Mouse (Mus musculus) forebrain, embryonic 11.5 days (tissue): ENCODE measurements at regions not wholly inside any gene's neighbourhood (a gene's known extent, or its start where the extent isn't known, plus 50 kb on each side); places are given as distances from the start of the nearest gene placed in this dataset.
"Not testable (repeated sequence)": the region's sequence is repeated elsewhere in the genome, so short reads cannot be mapped to it uniquely, and the experiment has no call there.

ENCODE experiments used
- ATAC-seq: fragments of 200-750 bp; cut with Nextera tagmentation; replicated peaks from 2 replicates; pipeline ENCODE4 v1.8.0; 2017; ENCODE audit warnings: moderate TSS enrichment; ENCODE audit not compliant: low FRiP score
- DNase-seq: peaks from one replicate; pipeline ENCODE4 v3.0.0-alpha.2; 2017; ENCODE audit warnings: low spot score
- H3K27ac ChIP-seq: fragments of 300-500 bp; sonication (generic); 2 replicates; pipeline ENCODE4 v1.5.1; 2014; ENCODE audit warnings: low read depth, low read length
- H3K27me3 ChIP-seq: fragments of 300-500 bp; sonication (generic); 2 replicates; pipeline ENCODE4 v1.6.1; 2014; ENCODE audit warnings: mild to moderate bottlenecking, low read length, mixed read lengths; ENCODE audit not compliant: control insufficient read depth, insufficient read depth
- H3K36me3 ChIP-seq: fragments of 300-500 bp; sonication (generic); 2 replicates; pipeline ENCODE4 v1.6.1; 2014; ENCODE audit warnings: mild to moderate bottlenecking, low read length, moderate library complexity, mixed read lengths; ENCODE audit not compliant: control insufficient read depth, insufficient read depth
- H3K4me1 ChIP-seq: fragments of 300-500 bp; sonication (generic); replicated peaks from 2 replicates; pipeline ENCODE4 v1.6.1; 2014; ENCODE audit warnings: low read length, mixed read lengths; ENCODE audit not compliant: control insufficient read depth, insufficient read depth
- H3K4me2 ChIP-seq: fragments of 300-500 bp; sonication (generic); 2 replicates; pipeline ENCODE4 v1.6.1; 2014; ENCODE audit warnings: low read depth, mild to moderate bottlenecking, low read length, moderate library complexity, mixed read lengths; ENCODE audit not compliant: severe bottlenecking
- H3K4me3 ChIP-seq: fragments of 300-500 bp; sonication (generic); 2 replicates; pipeline ENCODE4 v1.5.1; 2014; ENCODE audit warnings: low read depth, low read length
- H3K9ac ChIP-seq: fragments of 300-500 bp; sonication (generic); 2 replicates; pipeline ENCODE4 v1.6.1; 2014; ENCODE audit warnings: low read length
- H3K9me3 ChIP-seq: fragments of 300-500 bp; sonication (generic); 2 replicates; pipeline ENCODE4 v1.6.1; 2016; ENCODE audit warnings: low read length, mixed read lengths; ENCODE audit not compliant: control insufficient read depth
- whole genome bisulfite sequencing: fragments of 180-500 bp; shearing (Covaris S2); extraction: QIAGEN DNeasy Blood & Tissue Kit; methylation state at CpG from one replicate; pipeline ENCODE4 v1.1.7; 2014; 5-methylcytosine and 5-hydroxymethylcytosine counted together

GRCm38 (mm10) chr6:3319378-3319777 lies 80.0 kb downstream of the Samd9l start:
- 98% methylated on average over 4 of the region's 4 CpGs for WGBS
- H3K9ac ChIP-seq: no peak overlapping the region
- no peak for ATAC-seq

GRCm38 (mm10) chr6:3307598-3308220 lies 91.7 kb downstream of the Samd9l start:
- DNase-seq (peak; percentile 67), ATAC-seq (peak; percentile 61)
- H3K27me3 ChIP-seq, H3K36me3 ChIP-seq, H3K9me3 ChIP-seq, H3K4me1 ChIP-seq, H3K4me3 ChIP-seq, H3K9ac ChIP-seq, H3K27ac ChIP-seq: not testable (repeated sequence)
- 2% methylated on average over 11 of the region's 11 CpGs for WGBS
- H3K4me2 ChIP-seq: peak overlapping the region; percentile 31; the same call in 1 of the 2 replicates

More at GRCm38 (mm10) chr6:3319378-3319777, 80.0 kb downstream of the Samd9l start:
- Histone ChIP-seq H3K36me3 (no peaks in the 10 kb centered on the region), H3K4me2 (no peak overlapping the region), H3K27ac (no peak overlapping the region), H3K27me3 (no peaks in the 10 kb centered on the region), H3K4me3 (no peak overlapping the region), H3K9me3 (no peaks in the 10 kb centered on the region), H3K4me1 (no peaks in the 10 kb centered on the region)
- DNase-seq: no peak

GRCm38 (mm10) chr6:3304881-3305620 lies 94.3 kb downstream of the Samd9l start:
- H3K27ac ChIP-seq, H3K9me3 ChIP-seq, H3K9ac ChIP-seq, H3K27me3 ChIP-seq, H3K4me3 ChIP-seq, H3K4me1 ChIP-seq, DNase-seq, ATAC-seq, H3K36me3 ChIP-seq, H3K4me2 ChIP-seq: not testable (repeated sequence)
- 63% methylated on average over 10 of the region's 10 CpGs for WGBS

- not testable (repeated sequence) for H3K9ac ChIP-seq, H3K4me2 ChIP-seq, DNase-seq, H3K27ac ChIP-seq, ATAC-seq, H3K36me3 ChIP-seq, H3K4me1 ChIP-seq, H3K27me3 ChIP-seq, H3K4me3 ChIP-seq, H3K9me3 ChIP-seq
- 86% methylated on average over 8 of the region's 8 CpGs for WGBS
Observed at GRCm38 (mm10) chr6:3293316-3293715, 106.1 kb downstream of the Samd9l start.

GRCm38 (mm10) chr6:3291983-3292382 lies 107.4 kb downstream of the Samd9l start:
- not testable (repeated sequence) for ATAC-seq, H3K4me2 ChIP-seq, DNase-seq, H3K4me1 ChIP-seq, H3K27ac ChIP-seq, H3K4me3 ChIP-seq, H3K9me3 ChIP-seq, H3K36me3 ChIP-seq, H3K27me3 ChIP-seq, H3K9ac ChIP-seq
- 95% methylated on average over 6 of the region's 6 CpGs for WGBS

- DNase-seq, H3K9ac ChIP-seq, H3K4me3 ChIP-seq, H3K27ac ChIP-seq, H3K27me3 ChIP-seq, ATAC-seq, H3K9me3 ChIP-seq, H3K4me2 ChIP-seq, H3K4me1 ChIP-seq, H3K36me3 ChIP-seq: not testable (repeated sequence)
- WGBS: 67% methylated on average over 2 of the region's 4 CpGs
Observed at GRCm38 (mm10) chr6:3268726-3269125, 130.6 kb downstream of the Samd9l start.

GRCm38 (mm10) chr6:3265477-3265876 lies 133.9 kb downstream of the Samd9l start:
- H3K36me3 ChIP-seq, DNase-seq, H3K9ac ChIP-seq, H3K27ac ChIP-seq, H3K4me1 ChIP-seq, H3K9me3 ChIP-seq, H3K27me3 ChIP-seq, H3K4me3 ChIP-seq, ATAC-seq, H3K4me2 ChIP-seq: not testable (repeated sequence)
- WGBS: 62% methylated on average over 1 of the region's 1 CpGs
